Mouse (Mus musculus): ENCODE measurements around the gene Cyp3a13.
A peak's percentile ranks its signal among the peaks of the same experiment; 100 is the strongest.
"Not testable (repeated sequence)": the region's sequence is repeated elsewhere in the genome, so short reads cannot be mapped to it uniquely, and the experiment has no call there.

The Cyp3a13 gene

DNA sequence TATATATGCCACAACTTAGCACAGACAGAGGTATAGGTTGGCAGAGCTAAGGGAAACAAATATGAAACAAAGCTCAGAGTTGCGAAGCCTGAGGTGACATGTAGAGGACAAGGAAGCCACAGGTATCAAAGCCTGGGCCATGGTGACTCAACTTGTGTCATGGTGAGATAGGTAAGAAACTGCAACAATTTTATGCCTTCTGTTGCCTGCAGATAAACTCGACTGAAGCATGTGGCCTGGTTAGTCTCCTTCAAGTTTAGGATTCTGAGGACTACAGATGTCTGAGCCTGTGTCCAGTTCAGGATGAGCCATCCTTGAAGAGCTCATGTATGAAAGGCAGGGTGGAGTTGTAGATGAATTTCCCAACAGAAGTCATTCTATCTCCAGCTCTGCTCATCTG, 46.4 kb downstream of the Cyp3a13 start:
- no peak for DNase-seq (ENCODE audit: extremely low read depth, low read depth)

GRCm38 (mm10) chr5:137872381-137872702, 49.1 kb downstream of the Cyp3a13 start:
- DNase-seq (ENCODE audit: extremely low read depth, low read depth) = not testable (repeated sequence)

DNA sequence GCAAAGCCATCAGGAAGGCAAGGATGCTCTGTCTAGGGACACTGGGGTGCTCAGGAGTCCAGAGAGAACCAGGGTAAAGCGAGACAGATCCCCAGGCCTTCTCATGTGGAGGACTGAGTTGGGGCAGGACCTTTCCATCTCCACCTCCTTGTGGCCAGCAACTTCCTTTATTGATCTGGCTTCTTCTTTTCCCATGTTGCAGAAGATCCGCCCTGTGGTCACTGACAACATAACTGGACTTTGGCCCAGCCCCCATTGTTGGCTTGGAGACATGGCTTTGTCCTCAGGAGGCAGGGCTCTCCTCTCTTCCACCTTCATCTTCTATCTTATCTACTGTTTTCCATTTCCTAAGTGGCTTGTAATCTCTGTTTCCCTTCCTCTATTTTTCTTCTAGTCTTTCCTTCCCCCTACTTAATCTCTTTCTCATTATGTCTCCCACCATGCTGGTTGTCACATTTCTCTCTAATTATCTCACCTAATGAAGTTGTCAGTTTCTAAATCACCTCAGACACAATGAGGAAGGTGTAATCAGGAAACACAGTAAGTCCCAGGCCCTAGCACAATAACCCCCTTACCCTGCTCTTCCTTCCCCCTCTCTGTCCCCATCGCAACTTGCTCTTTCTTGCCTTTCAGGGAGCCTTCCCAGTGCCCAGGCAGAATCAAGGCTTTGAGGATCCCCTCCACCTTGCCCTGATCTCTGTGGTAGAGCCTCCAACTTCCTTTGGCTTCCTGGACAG, 49.6 kb downstream of the Cyp3a13 start, which contains the start of gene Pilrb2:
Gene Pilrb2, minus strand, starts transcription at position 172 of the 737 bp plus-strand sequence.
- peak; percentile 51 for DNase-seq (ENCODE audit: extremely low read depth, low read depth)

- DNase-seq (ENCODE audit: extremely low read depth, low read depth) = not testable (repeated sequence)
These were observed 52.8 kb downstream of the Cyp3a13 start for GRCm38 (mm10) chr5:137868600-137868999.

DNA sequence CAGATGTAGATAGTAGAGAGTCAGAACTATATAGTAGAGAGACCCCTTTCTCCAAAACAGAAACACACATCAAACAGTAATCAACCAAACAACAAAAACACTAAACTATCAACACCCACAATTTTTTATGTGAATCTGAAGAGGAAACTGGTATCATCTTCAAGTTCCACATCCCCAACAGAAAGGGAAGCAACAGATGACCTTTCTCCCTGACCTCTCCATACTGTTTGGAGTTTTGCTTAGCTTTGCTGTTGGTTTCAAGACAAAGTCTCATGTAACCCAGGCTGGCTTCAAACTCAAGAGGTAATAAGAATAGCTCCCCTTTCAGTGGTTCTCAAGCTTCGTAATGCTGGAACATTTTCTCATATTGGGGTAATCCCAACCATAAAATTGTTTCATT, 57.4 kb downstream of the Cyp3a13 start:
- DNase-seq (ENCODE audit: extremely low read depth, low read depth) = not testable (repeated sequence)

DNA sequence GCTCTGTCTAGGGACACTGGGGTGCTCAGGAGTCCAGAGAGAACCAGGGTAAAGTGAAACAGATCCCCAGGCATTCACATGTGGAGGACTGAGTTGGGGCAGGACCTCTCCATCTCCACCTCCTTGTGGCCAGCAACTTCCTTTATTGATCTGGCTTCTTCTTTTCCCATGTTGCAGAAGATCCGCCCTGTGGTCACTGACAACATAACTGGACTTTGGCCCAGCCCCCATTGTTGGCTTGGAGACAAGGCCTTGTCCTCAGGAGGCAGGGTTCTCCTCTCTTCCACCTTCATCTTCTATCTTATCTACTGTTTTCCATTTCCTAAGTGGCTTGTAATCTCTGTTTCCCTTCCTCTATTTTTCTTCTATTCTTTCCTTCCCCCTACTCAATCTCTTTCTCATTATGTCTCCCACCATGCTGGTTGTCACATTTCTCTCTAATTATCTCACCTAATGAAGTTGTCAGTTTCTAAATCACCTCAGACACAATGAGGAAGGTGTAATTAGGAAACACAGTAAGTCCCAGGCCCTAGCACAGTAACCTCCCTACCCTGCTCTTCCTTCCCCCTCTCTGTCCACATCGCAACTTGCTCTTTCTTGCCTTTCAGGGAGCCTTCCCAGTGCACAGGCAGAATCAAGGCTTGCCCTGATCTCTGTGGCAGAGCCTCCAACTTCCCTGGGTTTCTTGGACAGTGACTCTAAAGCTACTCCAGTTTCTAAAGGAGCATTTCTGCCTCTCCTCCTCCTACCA, 63.3 kb downstream of the Cyp3a13 start, which contains the start of gene Pilrb1:
Gene Pilrb1, minus strand, starts transcription at position 147 of the 751 bp plus-strand sequence.
- not testable (repeated sequence) for DNase-seq (ENCODE audit: extremely low read depth, low read depth)

- DNase-seq (ENCODE audit: extremely low read depth, low read depth) = not testable (repeated sequence)
These were observed 64.5 kb downstream of the Cyp3a13 start for GRCm38 (mm10) chr5:137856870-137857269.

GRCm38 (mm10) chr5:137854907-137855306, 66.5 kb downstream of the Cyp3a13 start:
- not testable (repeated sequence) for DNase-seq (ENCODE audit: extremely low read depth, low read depth)

DNA sequence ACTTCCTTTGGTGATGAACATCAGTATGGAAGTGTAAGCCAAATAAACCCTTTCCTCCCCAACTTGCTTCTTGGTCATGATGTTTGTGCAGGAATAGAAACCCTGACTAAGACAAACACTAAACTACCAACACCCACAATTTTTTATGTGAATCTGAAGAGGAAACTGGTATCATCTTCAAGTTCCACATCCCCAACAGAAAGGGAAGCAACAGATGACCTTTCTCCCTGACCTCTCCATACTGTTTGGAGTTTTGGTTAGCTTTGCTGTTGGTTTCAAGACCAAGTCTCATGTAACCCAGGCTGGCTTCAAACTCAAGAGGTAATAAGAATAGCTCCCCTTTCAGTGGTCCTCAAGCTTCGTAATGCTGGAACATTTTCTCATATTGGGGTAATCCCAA, 71.1 kb downstream of the Cyp3a13 start:
- not testable (repeated sequence) for DNase-seq (ENCODE audit: extremely low read depth, low read depth)
